In the genomic region with DNA sequence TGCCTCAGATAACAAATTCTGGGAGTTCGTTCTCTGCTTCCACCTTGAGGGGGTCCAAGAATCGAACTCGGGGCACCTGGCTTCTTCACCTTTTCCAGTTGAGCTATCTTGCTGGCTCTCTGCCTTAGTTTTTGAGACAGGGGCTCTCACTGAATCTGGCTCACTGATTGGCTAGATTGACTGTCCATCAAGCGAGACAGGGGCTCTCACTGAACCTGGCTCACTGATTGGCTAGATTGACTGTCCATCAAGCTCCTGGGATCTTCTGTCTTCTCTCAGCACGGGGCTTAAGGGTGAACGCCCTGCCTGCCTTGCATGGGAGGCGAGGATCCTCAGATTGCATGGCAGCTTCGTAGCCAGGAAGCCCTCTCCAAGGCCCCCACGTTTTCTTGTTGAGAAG, we compare ENCODE assay signal across 8 mouse cellular contexts. TPM values are rescaled to one million over a fixed set of nuclear protein-coding genes. Genes with fewer than 3 reads are reported as not detected.
DNase-seq lines count a peak whose midpoint lies in the region; ATAC-seq lines count a peak whose summit lies in the region.

No protein-coding gene starts in this region.

- H3K4me2 ChIP-seq in forebrain, embryonic 14.5 days (ENCODE audit: low read length), result no peak overlapping the region
- no peak overlapping the region for H3K4me2 ChIP-seq in forebrain, embryonic 13.5 days
- H3K4me2 ChIP-seq in neural tube, embryonic 11.5 days (ENCODE audit: low read depth), result no peak overlapping the region

- DNase-seq in forebrain, embryonic 14.5 days (ENCODE audit: low spot score), result peak; percentile 76
- peak; percentile 69 for DNase-seq in neural tube, embryonic 11.5 days (ENCODE audit: low spot score)
- no peak for DNase-seq in neural tube, embryonic 10.5 days (ENCODE audit: extremely low spot score, low spot score)
- DNase-seq in embryo, embryonic 11 days, result peak; percentile 84
- DNase-seq in kidney, postnatal 4 days, result peak; percentile 61 to 81
- DNase-seq in right cerebral cortex, postnatal 10 days (ENCODE audit: low spot score in 2 of 2), result peak; percentile 77 to 80

- ATAC-seq in forebrain, embryonic 14.5 days, result no peak
- ATAC-seq in forebrain, embryonic 13.5 days, result no peak
- no peak for ATAC-seq in neural tube, embryonic 11.5 days (ENCODE audit: insufficient read depth, low FRiP score, low TSS enrichment)
- ATAC-seq in erythroid progenitor cell, adult 5-6 weeks (replicated peaks; ENCODE audit: low FRiP score, poor library complexity, severe bottlenecking), result no peak

- H3K27me3 ChIP-seq in forebrain, embryonic 14.5 days (replicated peaks; ENCODE audit: control insufficient read depth, insufficient read depth, low read length), result no peaks in the 10 kb centered on the region
- no peaks in the 10 kb centered on the region; the same call in 1 of the 2 replicates for H3K27me3 ChIP-seq in forebrain, embryonic 13.5 days
- no peaks in the 10 kb centered on the region for H3K27me3 ChIP-seq in neural tube, embryonic 11.5 days (ENCODE audit: control insufficient read depth, insufficient read depth, low read length)

- no peak overlapping the region for H3K4me3 ChIP-seq in forebrain, embryonic 14.5 days (ENCODE audit: low read depth, low read length)
- H3K4me3 ChIP-seq in forebrain, embryonic 13.5 days, result no peak overlapping the region
- no peak overlapping the region for H3K4me3 ChIP-seq in neural tube, embryonic 11.5 days (ENCODE audit: low read depth, low read length)

- WGBS in forebrain, embryonic 14.5 days, result 55% methylated on average over 9 of the region's 9 CpGs
- 60% methylated on average over 9 of the region's 9 CpGs for WGBS in forebrain, embryonic 13.5 days
- WGBS in neural tube, embryonic 11.5 days, result 52% methylated on average over 9 of the region's 9 CpGs

- H3K9me3 ChIP-seq in forebrain, embryonic 14.5 days (replicated peaks; ENCODE audit: control insufficient read depth, low read length), result no peaks in the 10 kb centered on the region
- H3K9me3 ChIP-seq in forebrain, embryonic 13.5 days (replicated peaks), result no peaks in the 10 kb centered on the region
- no peaks in the 10 kb centered on the region for H3K9me3 ChIP-seq in neural tube, embryonic 11.5 days (ENCODE audit: control insufficient read depth, low read length)

- H3K4me1 ChIP-seq in forebrain, embryonic 14.5 days (ENCODE audit: control insufficient read depth, insufficient read depth, low read length), result peaks cover 14% of the 10 kb centered on the region
- H3K4me1 ChIP-seq in forebrain, embryonic 13.5 days, result peaks cover 32% of the 10 kb centered on the region
- 0 out of 2 replicates have a peak, but pooled peaks cover 6% of the 10 kb centered on the region for H3K4me1 ChIP-seq in neural tube, embryonic 11.5 days (ENCODE audit: control insufficient read depth, insufficient read depth, low read length)

- H3K9ac ChIP-seq in forebrain, embryonic 14.5 days (ENCODE audit: low read length), result no peak overlapping the region
- H3K9ac ChIP-seq in forebrain, embryonic 13.5 days, result no peak overlapping the region
- H3K9ac ChIP-seq in neural tube, embryonic 11.5 days (ENCODE audit: low read length), result no peak overlapping the region

- no peak overlapping the region for H3K27ac ChIP-seq in forebrain, embryonic 14.5 days (ENCODE audit: low read depth, low read length)
- H3K27ac ChIP-seq in forebrain, embryonic 13.5 days, result no peak overlapping the region
- no peak overlapping the region for H3K27ac ChIP-seq in neural tube, embryonic 11.5 days (ENCODE audit: low read depth, low read length)

- no peaks in the 10 kb centered on the region for H3K36me3 ChIP-seq in forebrain, embryonic 14.5 days (ENCODE audit: control insufficient read depth, insufficient read depth, low read length)
- no peaks in the 10 kb centered on the region for H3K36me3 ChIP-seq in forebrain, embryonic 13.5 days (ENCODE audit: poor library complexity, severe bottlenecking)
- H3K36me3 ChIP-seq in neural tube, embryonic 11.5 days (ENCODE audit: control insufficient read depth, insufficient read depth, low read length), result no peaks in the 10 kb centered on the region

RNA-seq across cellular contexts. Expression of a gene that starts 43.8 kb away (rescaled TPM):
- polyA plus RNA-seq in forebrain, embryonic 14.5 days (2014; fragmentation: Nextera tagmentation; extraction: Ambion mirVana), result 1.2 and 1.8 TPM in 2 replicates
- polyA plus RNA-seq in forebrain, embryonic 13.5 days (2015; fragmentation: Nextera tagmentation; extraction: Ambion mirVana), result 2.7 and 2.8 TPM in 2 replicates
- 3.0 and 3.6 TPM in 2 replicates for polyA plus RNA-seq in neural tube, embryonic 11.5 days (2014; fragmentation: Nextera tagmentation; extraction: Ambion mirVana)
- total RNA-seq in erythroid progenitor cell, adult 5-6 weeks (2015; ENCODE audit: low replicate concordance), result not detected in 2 replicates
- total RNA-seq in erythroid progenitor cell, adult 5-6 weeks (2017; ENCODE audit: low replicate concordance), result not detected in 2 replicates

RNA-seq across cellular contexts. Expression of a gene that starts 47.4 kb away (rescaled TPM):
- 4.2 and 4.6 TPM in 2 replicates for polyA plus RNA-seq in forebrain, embryonic 14.5 days (2014; fragmentation: Nextera tagmentation; extraction: Ambion mirVana)
- polyA plus RNA-seq in forebrain, embryonic 13.5 days (2015; fragmentation: Nextera tagmentation; extraction: Ambion mirVana), result 2.5 and 4.3 TPM in 2 replicates
- 25.6 and 29.6 TPM in 2 replicates for polyA plus RNA-seq in neural tube, embryonic 11.5 days (2014; fragmentation: Nextera tagmentation; extraction: Ambion mirVana)
- total RNA-seq in erythroid progenitor cell, adult 5-6 weeks (2015; ENCODE audit: low replicate concordance), result not detected in 2 replicates
- total RNA-seq in erythroid progenitor cell, adult 5-6 weeks (2017; ENCODE audit: low replicate concordance), result 0.77 TPM in 1 of 2 replicates, not detected in the other

RNA-seq across cellular contexts. Expression of a gene that starts 54.3 kb away (rescaled TPM):
- 37.0 and 45.0 TPM in 2 replicates for polyA plus RNA-seq in forebrain, embryonic 14.5 days (2014; fragmentation: Nextera tagmentation; extraction: Ambion mirVana)
- polyA plus RNA-seq in forebrain, embryonic 13.5 days (2015; fragmentation: Nextera tagmentation; extraction: Ambion mirVana), result 41.3 and 47.0 TPM in 2 replicates
- 48.4 and 52.9 TPM in 2 replicates for polyA plus RNA-seq in neural tube, embryonic 11.5 days (2014; fragmentation: Nextera tagmentation; extraction: Ambion mirVana)
- not detected in 2 replicates for total RNA-seq in erythroid progenitor cell, adult 5-6 weeks (2015; ENCODE audit: low replicate concordance)
- total RNA-seq in erythroid progenitor cell, adult 5-6 weeks (2017; ENCODE audit: low replicate concordance), result 1.4 and 2.9 TPM in 2 replicates
